Mouse (Mus musculus) fibroblast of lung, adult 2 months (primary cell): ENCODE measurements around the gene Itgbl1.

Experiments
- DNase-seq: peaks from one replicate; pipeline ENCODE4 v3.0.0-alpha.2; 2011; ENCODE audit warnings: low read depth

The Itgbl1 gene

DNA sequence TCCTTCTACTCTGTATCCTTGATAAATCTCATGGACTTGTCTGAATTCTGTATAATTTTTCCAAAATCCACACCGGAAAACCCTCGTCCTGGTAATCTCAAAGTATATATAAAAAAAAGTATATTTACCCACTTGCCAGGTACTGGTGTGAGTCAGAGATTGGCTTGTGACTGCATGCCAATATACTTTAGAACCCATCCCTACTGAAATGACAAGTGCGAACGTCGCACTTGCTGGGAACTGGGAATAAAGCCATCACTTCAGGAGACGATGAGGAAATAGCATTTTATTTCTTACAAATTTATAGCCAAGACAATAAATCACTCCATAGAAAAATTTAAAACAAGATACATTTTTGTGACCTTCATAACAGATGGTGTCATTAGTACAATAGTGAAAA lies 308.2 kb downstream of the Itgbl1 start:
- no peak for DNase-seq

DNA sequence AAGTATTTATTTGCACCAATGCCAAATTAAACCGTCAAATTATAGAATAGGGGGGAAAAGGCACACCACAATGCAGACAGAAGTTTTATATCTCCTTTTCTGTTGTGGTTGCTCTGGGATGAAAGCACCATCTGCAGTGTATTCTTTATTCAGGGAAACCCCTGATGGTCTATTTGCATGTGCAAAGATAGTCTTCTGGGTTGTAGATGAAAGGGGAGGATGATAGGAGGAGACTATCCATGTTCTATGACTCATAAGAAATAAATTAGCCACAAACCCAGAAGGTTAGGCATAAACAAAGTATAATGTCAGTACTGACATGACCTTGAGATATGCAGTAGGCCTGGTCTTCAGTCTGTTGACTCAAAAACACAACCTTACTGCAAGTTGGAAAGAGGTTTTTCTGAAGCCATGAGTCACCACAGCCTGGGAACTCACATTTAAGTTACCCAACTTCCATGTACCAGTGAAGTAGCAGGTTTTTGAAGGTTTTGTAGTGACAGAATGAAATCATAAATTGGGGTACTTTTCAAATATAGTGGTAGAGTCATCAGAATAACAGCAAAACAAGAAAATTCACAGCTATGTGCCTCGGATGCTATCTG lies 330.9 kb downstream of the Itgbl1 start:
- DNase-seq, result peak; percentile 20
